Mouse (Mus musculus): ENCODE data around the gene Gchfr. TPM values are rescaled to one million over a fixed set of nuclear protein-coding genes. Genes with fewer than 3 reads are reported as not detected.

Gchfr gene
- total RNA-seq, 2 experiments from 2014 or later, result not detected

GRCm38 (mm10) chr2:119173991-119174651 is 6.5 kb downstream of the Gchfr start, which contains the start of gene Gm14137:
Gm14137 (plus strand) TSS chr2:119174509.
- no peak for DNase-seq

- no peak for DNase-seq
Measured at GRCm38 (mm10) chr2:119174866-119175265, 7.3 kb downstream of the Gchfr start.

- DNase-seq, result no peak
Measured at GRCm38 (mm10) chr2:119175614-119176013, 8.0 kb downstream of the Gchfr start.

GRCm38 (mm10) chr2:119176761-119177160 is 9.2 kb downstream of the Gchfr start:
- DNase-seq, result no peak

GRCm38 (mm10) chr2:119177384-119177939 is 9.9 kb downstream of the Gchfr start:
- DNase-seq, result no peak

GRCm38 (mm10) chr2:119182914-119183313 is 15.3 kb downstream of the Gchfr start:
- DNase-seq, result no peak

GRCm38 (mm10) chr2:119189029-119189710 is 21.6 kb downstream of the Gchfr start:
- peak; percentile 80 to 81 for DNase-seq

GRCm38 (mm10) chr2:119190969-119191368 is 23.4 kb downstream of the Gchfr start:
- DNase-seq, result no peak

GRCm38 (mm10) chr2:119194140-119194539 is 26.6 kb downstream of the Gchfr start:
- no peak for DNase-seq

GRCm38 (mm10) chr2:119196316-119197108 is 28.9 kb downstream of the Gchfr start:
- DNase-seq, result no peak

- DNase-seq, result no peak
Measured at GRCm38 (mm10) chr2:119197493-119197892, 29.9 kb downstream of the Gchfr start.

GRCm38 (mm10) chr2:119198049-119198448 is 30.5 kb downstream of the Gchfr start:
- no peak for DNase-seq

- DNase-seq, result no peak
Measured at GRCm38 (mm10) chr2:119198934-119199333, 31.4 kb downstream of the Gchfr start.

- DNase-seq, result no peak
Measured at GRCm38 (mm10) chr2:119202914-119203453, 35.4 kb downstream of the Gchfr start.

- no peak for DNase-seq
Measured at GRCm38 (mm10) chr2:119203871-119204460, 36.4 kb downstream of the Gchfr start.

- no peak for DNase-seq
Measured at GRCm38 (mm10) chr2:119207961-119208343, 40.4 kb downstream of the Gchfr start.

- DNase-seq, result peak; percentile 96 to 97
Measured at GRCm38 (mm10) chr2:119208344-119209175, 41.0 kb downstream of the Gchfr start, which contains the start of the genes Zfyve19 and Dnajc17. Zfyve19 (plus strand) TSS chr2:119208617. Dnajc17 (minus strand) TSS chr2:119208795.

GRCm38 (mm10) chr2:119209176-119209507 is 41.6 kb downstream of the Gchfr start:
- no peak for DNase-seq
